Mouse (Mus musculus) forebrain, embryonic 10.5 days (tissue): ENCODE measurements around the gene Pcolce2. TPM values are rescaled to one million over a fixed set of nuclear protein-coding genes. Genes with fewer than 3 reads are reported as not detected.

ENCODE experiments used
- DNase-seq: peaks from one replicate; pipeline ENCODE4 v3.0.0-alpha.2; 2017; ENCODE audit warnings: low spot score; ENCODE audit errors: extremely low spot score
- H3K27ac ChIP-seq: fragments of 300-500 bp; sonication (generic); 2 replicates; pipeline ENCODE4 v1.5.1; 2016; ENCODE audit warnings: mild to moderate bottlenecking
- H3K27me3 ChIP-seq: fragments of 300-500 bp; sonication (generic); 2 replicates; pipeline ENCODE4 v1.6.1; 2016; ENCODE audit warnings: mild to moderate bottlenecking; ENCODE audit not compliant: poor library complexity, severe bottlenecking
- H3K36me3 ChIP-seq: fragments of 300-500 bp; sonication (generic); replicated peaks from 2 replicates; pipeline ENCODE4 v1.6.1; 2016; ENCODE audit warnings: mild to moderate bottlenecking, moderate library complexity
- H3K4me1 ChIP-seq: fragments of 300-500 bp; sonication (generic); 2 replicates; pipeline ENCODE4 v1.6.1; 2016
- H3K4me3 ChIP-seq: fragments of 300-500 bp; sonication (generic); 2 replicates; pipeline ENCODE4 v1.5.1; 2016; ENCODE audit warnings: mild to moderate bottlenecking, moderate library complexity
- H3K9me3 ChIP-seq: fragments of 300-500 bp; sonication (generic); 2 replicates; pipeline ENCODE4 v1.6.1; 2016; ENCODE audit warnings: mild to moderate bottlenecking, moderate library complexity
- WGBS: fragments of 180-500 bp; shearing (Covaris S2); methylation state at CpG from one replicate; pipeline ENCODE4 v1.1.7; 2016; 5-methylcytosine and 5-hydroxymethylcytosine counted together
- polyA plus RNA-seq: library from polyadenylated mRNA; unstranded; fragments of >200 nt; fragmentation: Nextera tagmentation; extraction: Ambion mirVana; gene quantifications from 2 replicates; pipeline ENCODE4 v1.2.1, GENCODE M21; 2016

Gene Pcolce2
- polyA plus RNA-seq: 3.9 and 4.7 TPM in 2 replicates

- H3K27ac ChIP-seq: peak within 1 kb of the TSS; percentile 95
- peaks cover 21% of the 10 kb centered on the region for H3K4me1 ChIP-seq
- WGBS: under 1% methylated on average over 65 of the region's 71 CpGs
Measured at GRCm38 (mm10) chr9:95637271-95638181, at the start of gene Pcolce2. Pcolce2 (plus strand) TSS chr9:95637601.

GRCm38 (mm10) chr9:95588070-95588469, 49.3 kb upstream of the Pcolce2 start:
- Histone ChIP-seq H3K27ac (no peak overlapping the region), H3K27me3 (peaks cover 9% of the 10 kb centered on the region), H3K36me3 (no peaks in the 10 kb centered on the region), H3K4me1 (no peaks in the 10 kb centered on the region), H3K4me3 (no peak overlapping the region), H3K9me3 (peaks cover 6% of the 10 kb centered on the region; the same call in 1 of the 2 replicates)
- DNase-seq: no peak
- WGBS: 90% methylated on average over 7 of the region's 7 CpGs

More at GRCm38 (mm10) chr9:95637271-95638181, at the start of gene Pcolce2:
- peaks cover 44% of the 10 kb centered on the region for H3K27me3 ChIP-seq
- no peaks in the 10 kb centered on the region for H3K36me3 ChIP-seq
- DNase-seq: peak; percentile 66
- H3K9me3 ChIP-seq: 0 out of 2 replicates have a peak, but pooled peaks cover 3% of the 10 kb centered on the region
- H3K4me3 ChIP-seq: peak within 1 kb of the TSS; percentile 77

GRCm38 (mm10) chr9:95594291-95594690, 43.1 kb upstream of the Pcolce2 start:
- Histone ChIP-seq H3K4me1 (peaks cover 5% of the 10 kb centered on the region; the same call in 1 of the 2 replicates), H3K27ac (no peak overlapping the region), H3K4me3 (no peak overlapping the region), H3K27me3 (peaks cover 9% of the 10 kb centered on the region), H3K36me3 (no peaks in the 10 kb centered on the region), H3K9me3 (no peaks in the 10 kb centered on the region)
- no peak for DNase-seq
- 88% methylated on average over 4 of the region's 4 CpGs for WGBS

GRCm38 (mm10) chr9:95597466-95598178, 39.8 kb upstream of the Pcolce2 start:
- WGBS: 57% methylated on average over 13 of the region's 13 CpGs
- H3K27ac ChIP-seq: no peak overlapping the region
- H3K36me3 ChIP-seq: no peaks in the 10 kb centered on the region
- H3K4me1 ChIP-seq: peaks cover 5% of the 10 kb centered on the region; the same call in 1 of the 2 replicates
- H3K4me3 ChIP-seq: no peak overlapping the region; the same call in 1 of the 2 replicates
- no peaks in the 10 kb centered on the region for H3K9me3 ChIP-seq
- peaks cover 9% of the 10 kb centered on the region for H3K27me3 ChIP-seq
- no peak for DNase-seq

- Histone ChIP-seq H3K9me3 (no peaks in the 10 kb centered on the region), H3K27ac (no peak overlapping the region), H3K4me3 (no peak overlapping the region; the same call in 1 of the 2 replicates), H3K27me3 (peaks cover 9% of the 10 kb centered on the region), H3K4me1 (peaks cover 5% of the 10 kb centered on the region; the same call in 1 of the 2 replicates), H3K36me3 (no peaks in the 10 kb centered on the region)
- no peak for DNase-seq
- 64% methylated on average over 19 of the region's 19 CpGs for WGBS
Measured at GRCm38 (mm10) chr9:95598179-95598721, 39.2 kb upstream of the Pcolce2 start.

GRCm38 (mm10) chr9:95599399-95599798, 38.0 kb upstream of the Pcolce2 start:
- H3K4me3 ChIP-seq: no peak overlapping the region
- DNase-seq: no peak
- 89% methylated on average over 4 of the region's 4 CpGs for WGBS
- H3K4me1 ChIP-seq: peaks cover 5% of the 10 kb centered on the region; the same call in 1 of the 2 replicates
- H3K36me3 ChIP-seq: no peaks in the 10 kb centered on the region
- peaks cover 9% of the 10 kb centered on the region for H3K27me3 ChIP-seq
- H3K27ac ChIP-seq: no peak overlapping the region
- no peaks in the 10 kb centered on the region for H3K9me3 ChIP-seq

GRCm38 (mm10) chr9:95602849-95603248, 34.6 kb upstream of the Pcolce2 start:
- Histone ChIP-seq H3K27me3 (peaks cover 9% of the 10 kb centered on the region), H3K9me3 (no peaks in the 10 kb centered on the region), H3K27ac (no peak overlapping the region), H3K4me1 (peaks cover 5% of the 10 kb centered on the region; the same call in 1 of the 2 replicates), H3K4me3 (no peak overlapping the region), H3K36me3 (no peaks in the 10 kb centered on the region)
- WGBS: 86% methylated on average over 3 of the region's 3 CpGs
- DNase-seq: no peak

GRCm38 (mm10) chr9:95603316-95603715, 34.1 kb upstream of the Pcolce2 start:
- no peaks in the 10 kb centered on the region for H3K36me3 ChIP-seq
- H3K4me3 ChIP-seq: no peak overlapping the region
- peaks cover 1% of the 10 kb centered on the region; the same call in 1 of the 2 replicates for H3K4me1 ChIP-seq
- 92% methylated on average over 9 of the region's 9 CpGs for WGBS
- peaks cover 7% of the 10 kb centered on the region for H3K27me3 ChIP-seq
- DNase-seq: no peak
- no peaks in the 10 kb centered on the region for H3K9me3 ChIP-seq
- H3K27ac ChIP-seq: no peak overlapping the region

- Histone ChIP-seq H3K9me3 (no peaks in the 10 kb centered on the region), H3K27ac (no peak overlapping the region), H3K27me3 (no peaks in the 10 kb centered on the region), H3K4me1 (no peaks in the 10 kb centered on the region; the same call in 1 of the 2 replicates), H3K36me3 (no peaks in the 10 kb centered on the region), H3K4me3 (no peak overlapping the region)
- WGBS: 57% methylated on average over 5 of the region's 5 CpGs
- no peak for DNase-seq
Measured at GRCm38 (mm10) chr9:95607196-95607595, 30.2 kb upstream of the Pcolce2 start.

GRCm38 (mm10) chr9:95612246-95612768, 25.1 kb upstream of the Pcolce2 start:
- Histone ChIP-seq H3K27me3 (no peaks in the 10 kb centered on the region), H3K36me3 (no peaks in the 10 kb centered on the region), H3K27ac (no peak overlapping the region), H3K4me3 (no peak overlapping the region), H3K4me1 (peaks cover 8% of the 10 kb centered on the region), H3K9me3 (no peaks in the 10 kb centered on the region)
- no peak for DNase-seq
- WGBS: 84% methylated on average over 8 of the region's 8 CpGs

- Histone ChIP-seq H3K4me1 (peaks cover 8% of the 10 kb centered on the region), H3K9me3 (no peaks in the 10 kb centered on the region), H3K4me3 (peak overlapping the region; percentile 22; the same call in 1 of the 2 replicates), H3K27me3 (no peaks in the 10 kb centered on the region), H3K36me3 (no peaks in the 10 kb centered on the region), H3K27ac (no peak overlapping the region)
- 16% methylated on average over 9 of the region's 9 CpGs for WGBS
- DNase-seq: peak; percentile 29
Measured at GRCm38 (mm10) chr9:95613426-95614127, 23.8 kb upstream of the Pcolce2 start.
